Mouse (Mus musculus) liver, embryonic 14.5 days (tissue): ENCODE measurements around the gene Edf1.

Experiments
- CTCF ChIP-seq: IDR thresholded peaks from 2 replicates; pipeline ENCODE4 v1.5.1; 2016; ENCODE audit warnings: antibody characterized with exemption, low read depth, control low read depth
- EP300 ChIP-seq: IDR thresholded peaks from 2 replicates; pipeline ENCODE4 v1.6.1; 2016; ENCODE audit warnings: antibody characterized with exemption, low read depth

- no peak for TF ChIP-seq CTCF
- no peak for TF ChIP-seq EP300
Measured at GRCm38 (mm10) chr2:25533707-25534106, 23.9 kb upstream of the Edf1 start.
